Mouse (Mus musculus) liver, postnatal 0 days (tissue): ENCODE measurements around the gene Stk4. TPM values are rescaled to one million over a fixed set of nuclear protein-coding genes. Genes with fewer than 3 reads are reported as not detected.

ENCODE experiments used
- ATAC-seq: fragments of 200-750 bp; cut with Nextera tagmentation; 2 replicates; pipeline ENCODE4 v1.8.0; 2017; ENCODE audit warnings: mild to moderate bottlenecking, moderate library complexity
- DNase-seq: peaks from one replicate; pipeline ENCODE4 v3.0.0-alpha.2; 2016
- H3K27ac ChIP-seq: fragments of 300-500 bp; sonication (generic); 2 replicates; pipeline ENCODE4 v1.5.1; 2014; ENCODE audit warnings: antibody characterized with exemption, moderate library complexity, mild to moderate bottlenecking, low read depth
- H3K27me3 ChIP-seq: fragments of 300-500 bp; sonication (generic); 2 replicates; pipeline ENCODE4 v1.6.1; 2014; ENCODE audit warnings: low read length, control low read depth, mixed read lengths; ENCODE audit not compliant: insufficient read depth
- H3K36me3 ChIP-seq: fragments of 300-500 bp; sonication (generic); replicated peaks from 2 replicates; pipeline ENCODE4 v1.6.1; 2014; ENCODE audit warnings: mild to moderate bottlenecking, control low read depth, low read length, moderate library complexity, mixed read lengths; ENCODE audit not compliant: insufficient read depth
- H3K4me1 ChIP-seq: fragments of 300-500 bp; sonication (generic); 2 replicates; pipeline ENCODE4 v1.6.1; 2014; ENCODE audit warnings: antibody characterized with exemption, mild to moderate bottlenecking, control low read depth; ENCODE audit not compliant: insufficient read depth
- H3K4me2 ChIP-seq: fragments of 300-500 bp; sonication (generic); 2 replicates; pipeline ENCODE4 v1.6.1; 2014; ENCODE audit warnings: low read depth, mild to moderate bottlenecking, low read length, moderate library complexity, mixed read lengths
- H3K4me3 ChIP-seq: fragments of 300-500 bp; sonication (generic); 2 replicates; pipeline ENCODE4 v1.5.1; 2014; ENCODE audit warnings: low read depth, low read length
- H3K9ac ChIP-seq: fragments of 300-500 bp; sonication (generic); replicated peaks from 2 replicates; pipeline ENCODE4 v1.6.1; 2014; ENCODE audit warnings: mild to moderate bottlenecking, moderate library complexity
- H3K9me3 ChIP-seq: fragments of 300-500 bp; sonication (generic); 2 replicates; pipeline ENCODE4 v1.6.1; 2016; ENCODE audit warnings: mild to moderate bottlenecking, control low read depth, low read length, mixed read lengths
- CTCF ChIP-seq: sonication (generic); IDR thresholded peaks from 2 replicates; pipeline ENCODE4 v1.5.1; 2016; ENCODE audit warnings: antibody characterized with exemption, low read depth
- EP300 ChIP-seq: IDR thresholded peaks from 2 replicates; pipeline ENCODE4 v1.6.1; 2016; ENCODE audit warnings: antibody characterized with exemption, low read depth, mild to moderate bottlenecking
- WGBS: fragments of 180-500 bp; shearing (Covaris S2); extraction: QIAGEN DNeasy Blood & Tissue Kit; methylation state at CpG from one replicate; pipeline ENCODE4 v1.1.7; 2014; ENCODE audit not compliant: insufficient replicate concordance; 5-methylcytosine and 5-hydroxymethylcytosine counted together
- polyA plus RNA-seq: library from polyadenylated mRNA; unstranded; fragments of >200 nt; fragmentation: Nextera tagmentation; extraction: Ambion mirVana; gene quantifications from 2 replicates; pipeline ENCODE4 v1.2.1, GENCODE M21; 2015

Gene Stk4
- polyA plus RNA-seq, 1 experiment from 2014 or later = 10.8 TPM

- Histone ChIP-seq H3K27ac (no peak overlapping the region), H3K9ac (no peak overlapping the region), H3K4me1 (no peaks in the 10 kb centered on the region; the same call in 1 of the 2 replicates), H3K9me3 (no peaks in the 10 kb centered on the region), H3K27me3 (no peaks in the 10 kb centered on the region), H3K4me2 (no peak overlapping the region), H3K4me3 (no peak overlapping the region), H3K36me3 (peaks cover 32% of the 10 kb centered on the region)
- no peak for TF ChIP-seq EP300
- no peak for TF ChIP-seq CTCF
- WGBS = 71% methylated on average over 7 of the region's 7 CpGs
- DNase-seq (no peak), ATAC-seq (no peak)
Measured at GRCm38 (mm10) chr2:164156158-164156557, 86.0 kb downstream of the Stk4 start.

GRCm38 (mm10) chr2:164158838-164159237, 88.7 kb downstream of the Stk4 start:
- Histone ChIP-seq H3K4me2 (no peak overlapping the region), H3K36me3 (peaks cover 11% of the 10 kb centered on the region), H3K4me1 (no peaks in the 10 kb centered on the region; the same call in 1 of the 2 replicates), H3K9me3 (no peaks in the 10 kb centered on the region), H3K9ac (no peak overlapping the region), H3K27ac (no peak overlapping the region), H3K4me3 (no peak overlapping the region), H3K27me3 (no peaks in the 10 kb centered on the region)
- WGBS = 65% methylated on average over 2 of the region's 2 CpGs
- TF ChIP-seq CTCF (no peak), EP300 (no peak)
- ATAC-seq (no peak), DNase-seq (no peak)

GRCm38 (mm10) chr2:164161515-164162055, 91.5 kb downstream of the Stk4 start:
- no peaks in the 10 kb centered on the region for H3K9me3 ChIP-seq

GRCm38 (mm10) chr2:164164941-164165340, 94.8 kb downstream of the Stk4 start:
- H3K27me3 ChIP-seq = peaks cover 40% of the 10 kb centered on the region
- ATAC-seq = no peak

More at GRCm38 (mm10) chr2:164161515-164162055, 91.5 kb downstream of the Stk4 start:
- ATAC-seq (no peak), DNase-seq (no peak)
- Histone ChIP-seq H3K27me3 (peaks cover 7% of the 10 kb centered on the region), H3K4me1 (no peaks in the 10 kb centered on the region; the same call in 1 of the 2 replicates), H3K27ac (no peak overlapping the region), H3K9ac (no peak overlapping the region), H3K4me2 (no peak overlapping the region), H3K4me3 (no peak overlapping the region), H3K36me3 (no peaks in the 10 kb centered on the region)
- TF ChIP-seq CTCF = no peak
- no peak for TF ChIP-seq EP300
- 71% methylated on average over 11 of the region's 11 CpGs for whole genome bisulfite sequencing

GRCm38 (mm10) chr2:164167752-164168570, 97.8 kb downstream of the Stk4 start:
- no peaks in the 10 kb centered on the region for H3K36me3 ChIP-seq
- TF ChIP-seq CTCF = no peak
- TF ChIP-seq EP300 = no peak
- 15% methylated on average over 90 of the region's 90 CpGs for WGBS
- no peak overlapping the region for H3K9ac ChIP-seq
- ATAC-seq = no peak
- no peak overlapping the region for H3K27ac ChIP-seq
- no peak overlapping the region for H3K4me2 ChIP-seq
- peaks cover 5% of the 10 kb centered on the region; the same call in 1 of the 2 replicates for H3K4me1 ChIP-seq
- H3K9me3 ChIP-seq = no peaks in the 10 kb centered on the region
- peaks cover 61% of the 10 kb centered on the region for H3K27me3 ChIP-seq
- 0 out of 2 replicates have a peak overlapping the region, but pooled peaks have one; percentile 24 for H3K4me3 ChIP-seq
- no peak for DNase-seq

More at GRCm38 (mm10) chr2:164164941-164165340, 94.8 kb downstream of the Stk4 start:
- Histone ChIP-seq H3K9me3 (no peaks in the 10 kb centered on the region), H3K4me1 (peaks cover 5% of the 10 kb centered on the region), H3K9ac (no peak overlapping the region), H3K4me2 (no peak overlapping the region), H3K27ac (no peak overlapping the region), H3K36me3 (no peaks in the 10 kb centered on the region), H3K4me3 (no peak overlapping the region)
- no peak for DNase-seq
- WGBS = 78% methylated on average over 5 of the region's 5 CpGs
- TF ChIP-seq CTCF (no peak), EP300 (no peak)

DNA sequence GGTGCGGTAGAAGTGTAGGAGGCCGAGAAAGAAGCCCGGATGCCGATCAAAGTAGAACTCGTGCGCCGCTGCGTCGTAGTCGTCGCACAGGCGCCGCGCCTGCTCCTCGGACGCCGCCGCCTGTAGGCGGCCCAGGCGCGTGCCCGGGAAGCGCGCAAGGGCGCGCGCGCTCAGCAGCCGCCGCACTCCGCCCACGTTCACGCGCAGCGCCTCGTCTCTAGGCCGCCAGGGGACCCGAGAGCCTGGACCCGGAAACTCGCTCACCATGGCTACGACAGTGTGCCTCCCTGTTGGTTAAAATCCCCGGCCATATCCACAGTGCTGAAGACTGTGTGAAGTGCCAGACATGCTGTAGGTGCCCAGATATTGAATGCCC, 98.4 kb downstream of the Stk4 start:
- Histone ChIP-seq H3K9ac (no peak overlapping the region), H3K9me3 (no peaks in the 10 kb centered on the region), H3K4me3 (0 out of 2 replicates have a peak overlapping the region, but pooled peaks have one; percentile 24), H3K36me3 (no peaks in the 10 kb centered on the region), H3K4me2 (no peak overlapping the region), H3K27me3 (peaks cover 63% of the 10 kb centered on the region), H3K27ac (no peak overlapping the region), H3K4me1 (peaks cover 5% of the 10 kb centered on the region; the same call in 1 of the 2 replicates)
- no peak for TF ChIP-seq EP300
- no peak for TF ChIP-seq CTCF
- ATAC-seq (no peak), DNase-seq (no peak)
- WGBS = 15% methylated on average over 42 of the region's 42 CpGs
